Mouse (Mus musculus) urinary bladder, postnatal 36 days (tissue): ENCODE data around the gene Msmp.
A peak's percentile ranks its signal among the peaks of the same experiment; 100 is the strongest.
"Not testable (repeated sequence)": the region's sequence is repeated elsewhere in the genome, so short reads cannot be mapped to it uniquely, and the experiment has no call there.

Source experiments
- DNase-seq, 2 experiments: peaks; one replicate each; pipeline ENCODE4 v3.0.0; 2022; ENCODE audit warnings: low spot score in 2 of 2, mixed read lengths in 1 of 2

The Msmp gene

DNA sequence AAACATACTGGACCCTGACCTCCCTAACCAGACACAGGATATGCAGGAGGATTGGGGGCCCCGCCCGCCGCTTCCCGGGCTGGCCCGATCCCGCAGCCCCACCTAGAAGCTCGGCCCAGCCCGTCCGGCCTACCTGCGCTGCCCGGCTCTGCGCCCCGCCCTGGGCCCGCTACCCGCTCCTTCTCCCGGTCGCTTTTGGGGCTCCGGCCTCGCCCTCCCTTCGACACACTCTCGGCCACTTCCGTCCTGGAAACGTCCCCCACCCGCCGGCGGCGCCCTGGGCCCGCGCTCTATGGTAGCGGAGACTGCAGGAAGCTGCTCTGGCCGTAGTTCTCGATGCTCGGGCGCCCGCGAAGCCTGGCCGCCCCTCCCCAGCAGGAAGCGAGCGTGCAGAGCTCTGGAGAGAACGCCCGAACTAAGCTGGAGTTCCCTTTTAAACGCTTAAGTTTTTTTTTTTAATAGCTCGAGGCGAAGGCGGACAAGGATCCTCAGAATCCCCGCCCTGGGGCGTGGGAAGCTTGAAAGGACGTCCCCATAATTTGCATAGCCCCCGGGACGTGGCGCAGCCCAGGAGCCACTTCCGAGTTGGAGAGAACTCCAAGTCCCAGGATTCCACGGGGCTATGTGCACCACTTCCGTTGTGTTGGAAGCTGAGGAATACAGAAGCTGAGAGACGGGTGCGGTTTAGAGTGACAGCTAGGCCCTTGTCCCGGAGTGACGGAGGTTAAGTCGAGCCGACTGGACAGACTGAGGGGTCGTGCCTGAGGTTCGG lies 22.1 kb downstream of the Msmp start, which contains the start of the genes Creb3 and Tln1:
Gene Creb3, plus strand, starts transcription at position 336 of the 772 bp plus-strand sequence.
Gene Tln1, minus strand, starts transcription at position 695 of the 772 bp plus-strand sequence.
- peak; percentile 93 to 95 for DNase-seq

DNA sequence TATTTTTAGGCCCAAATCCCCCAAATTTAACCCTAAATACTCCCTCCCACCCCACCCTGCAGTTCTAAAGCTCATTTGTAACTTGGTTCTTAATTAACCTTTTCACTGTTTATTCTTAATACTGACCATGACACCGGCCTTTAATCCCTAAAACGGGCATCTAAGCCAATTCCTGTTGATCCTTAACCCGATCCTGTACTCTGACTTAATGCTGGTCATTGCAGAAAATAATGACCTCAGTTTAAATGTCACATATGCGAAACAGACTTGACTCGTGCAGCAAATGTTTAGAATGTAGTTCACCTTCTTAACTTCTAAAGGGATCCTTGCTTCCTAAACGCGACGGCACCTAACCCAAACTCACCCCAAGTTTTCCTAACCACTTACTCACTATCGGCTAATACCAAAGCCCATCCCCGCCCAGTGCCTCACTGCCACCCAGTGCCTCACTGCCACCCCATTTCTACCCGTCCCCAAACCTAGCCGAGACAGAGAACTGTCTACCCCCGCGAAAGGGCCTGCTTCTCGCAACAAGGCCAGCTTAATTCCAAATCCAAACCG lies 22.8 kb downstream of the Msmp start:
- no peak for DNase-seq

DNA sequence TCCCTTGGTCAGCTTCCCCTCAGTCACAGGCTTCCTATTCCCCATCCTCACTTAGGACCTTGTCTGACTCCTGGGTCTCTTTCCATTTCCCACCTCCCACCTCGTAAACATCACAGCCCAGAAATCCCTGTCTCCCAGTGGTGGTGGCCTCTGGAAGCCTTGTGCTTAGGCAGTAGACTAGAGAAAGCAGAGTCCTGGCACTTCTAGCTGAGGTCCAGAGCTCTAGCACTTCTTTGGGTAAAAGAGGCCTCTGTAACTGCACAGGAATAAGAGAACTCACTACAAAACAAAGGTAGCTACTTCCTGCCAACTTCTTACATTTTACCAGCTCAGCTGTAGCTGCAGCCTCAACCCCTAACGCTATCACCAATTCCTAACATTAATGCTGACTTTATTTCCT lies 23.3 kb downstream of the Msmp start:
- no peak for DNase-seq

DNA sequence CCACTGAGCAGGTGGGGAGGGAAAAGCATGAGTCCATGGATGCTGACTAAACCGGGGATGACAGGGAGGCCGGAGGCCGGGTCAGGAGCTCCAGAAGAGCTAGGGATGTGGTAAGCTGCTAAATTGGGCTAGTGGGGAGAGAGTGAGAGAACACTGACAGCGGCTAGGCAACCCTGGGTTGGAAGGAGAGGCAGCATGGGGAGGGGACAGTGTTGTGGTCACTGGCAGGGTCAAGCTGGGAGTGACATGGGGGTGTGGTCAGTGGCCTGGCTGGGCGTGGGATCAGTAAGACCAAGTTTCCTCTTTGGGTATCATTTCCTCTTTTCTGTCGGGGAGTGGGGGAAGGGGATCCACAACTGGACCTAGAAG lies 24.1 kb downstream of the Msmp start:
- DNase-seq = peak; percentile 35 to 51

DNA sequence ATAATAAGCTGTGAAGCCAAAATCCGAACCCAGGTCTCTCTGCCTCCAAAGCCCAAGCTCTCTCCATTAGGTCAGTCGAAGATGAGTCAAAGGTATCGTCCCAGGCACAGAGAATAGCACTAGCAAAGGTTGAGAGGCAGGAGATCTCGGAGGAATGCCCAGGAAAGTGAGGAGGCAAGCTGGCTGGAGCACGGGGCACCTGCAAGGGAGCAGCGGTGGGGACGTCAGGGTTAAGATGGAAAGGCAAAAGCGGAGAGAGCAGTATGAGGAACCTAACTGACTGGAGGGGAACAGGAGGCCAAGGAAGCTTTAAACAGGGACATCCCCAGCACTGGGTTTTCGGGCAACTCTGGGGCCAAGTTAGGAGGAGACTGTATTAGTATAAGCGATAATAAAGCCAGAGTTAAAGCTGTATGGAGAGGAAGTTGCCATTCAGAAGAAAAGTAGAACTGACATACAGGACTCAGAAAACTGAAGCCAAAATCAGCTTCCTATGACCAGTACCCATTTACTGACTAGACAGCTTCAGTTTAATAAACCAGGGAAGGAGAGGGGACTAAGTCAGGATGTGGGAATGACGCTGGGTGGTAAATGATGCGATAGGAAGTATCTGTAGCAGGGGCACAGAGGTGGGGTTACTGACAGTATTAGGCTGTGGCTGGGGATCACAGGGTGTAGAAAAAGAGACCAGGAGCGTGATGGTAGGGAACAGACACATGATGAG lies 24.6 kb downstream of the Msmp start:
- no peak for DNase-seq

DNA sequence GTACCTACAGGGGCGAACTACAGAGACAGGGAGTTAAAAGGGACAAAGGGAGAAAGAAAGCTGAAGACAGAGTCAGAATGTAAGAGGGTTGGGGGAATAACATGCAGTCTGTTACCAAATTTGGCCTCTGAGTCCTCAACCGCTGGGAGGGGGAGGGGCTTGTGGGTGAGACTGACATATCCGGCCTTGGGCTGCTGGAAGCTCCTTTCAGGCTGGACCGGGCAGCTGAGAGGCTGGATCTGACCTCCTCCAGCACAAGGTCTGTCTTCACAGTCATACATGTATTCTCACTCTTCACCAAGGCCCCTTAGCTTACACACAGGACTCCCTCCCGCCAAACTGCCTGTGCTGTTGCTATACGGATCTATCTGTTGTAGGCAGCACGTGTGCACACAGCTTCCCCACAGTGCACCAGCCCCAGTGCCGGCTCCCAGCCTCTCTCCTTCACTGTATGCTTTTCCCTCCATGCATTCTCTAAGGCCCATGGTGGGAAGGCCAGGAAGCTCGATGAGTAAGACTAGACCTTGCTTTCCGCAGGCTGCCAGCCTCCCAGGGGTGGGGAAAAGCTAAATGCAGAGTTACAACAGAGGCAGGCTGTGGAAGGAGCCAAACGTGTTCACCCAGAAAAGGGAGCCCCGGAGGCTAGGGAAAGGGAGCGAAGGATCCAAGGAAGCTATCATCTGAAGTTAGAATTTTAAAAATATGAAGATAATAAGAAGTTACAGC lies 25.5 kb downstream of the Msmp start:
- peak in 1 of 2 experiments; percentile 50 for DNase-seq

DNA sequence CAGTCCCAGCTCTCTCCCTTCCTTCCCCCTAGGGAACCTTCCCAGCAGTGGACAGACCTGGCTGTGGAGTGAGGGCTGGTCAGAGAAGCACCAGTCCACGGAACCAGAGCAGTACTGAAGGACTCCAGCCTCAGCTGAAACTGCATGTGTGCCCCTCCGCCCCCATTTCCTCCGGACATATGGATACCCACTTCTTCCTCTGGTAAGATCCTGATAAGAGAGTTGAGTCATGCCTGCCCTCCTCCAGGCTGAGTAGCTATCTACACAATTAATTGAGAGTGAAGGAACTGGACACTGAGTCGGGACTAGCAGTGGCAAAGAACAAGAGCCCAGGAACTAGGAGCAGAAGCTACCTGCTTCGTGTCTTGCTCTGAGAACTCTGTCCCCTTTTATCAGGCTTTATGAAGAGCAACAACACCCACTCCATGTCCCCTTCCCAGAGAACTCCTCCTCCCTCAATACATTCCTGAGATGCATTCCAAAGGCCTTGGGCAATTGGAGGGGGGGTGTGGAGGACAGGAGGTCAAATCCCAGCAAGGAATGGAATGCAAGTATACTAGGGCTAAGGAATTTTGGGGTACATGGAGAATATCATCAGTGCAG lies 26.2 kb downstream of the Msmp start:
- no peak for DNase-seq

DNA sequence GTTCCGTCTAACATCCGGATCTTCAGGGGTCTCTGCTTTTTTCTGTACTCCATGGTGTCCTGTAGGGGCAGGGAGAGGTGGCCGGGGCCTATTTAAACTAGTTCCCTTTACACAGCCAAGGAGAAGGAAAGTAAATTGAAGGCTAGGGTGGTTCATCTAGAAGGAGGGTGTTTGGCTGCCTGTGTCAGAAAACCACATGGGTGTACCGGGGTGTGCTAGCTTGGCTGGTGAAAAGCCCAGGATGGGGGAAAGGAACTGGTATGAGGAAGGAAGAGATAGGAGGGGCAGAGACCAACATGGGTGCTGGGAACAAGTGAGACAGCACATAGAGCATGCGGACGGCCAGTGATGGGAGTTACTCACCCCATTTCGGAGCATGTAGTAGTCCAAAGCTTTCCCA lies 28.4 kb downstream of the Msmp start:
- DNase-seq = no peak

DNA sequence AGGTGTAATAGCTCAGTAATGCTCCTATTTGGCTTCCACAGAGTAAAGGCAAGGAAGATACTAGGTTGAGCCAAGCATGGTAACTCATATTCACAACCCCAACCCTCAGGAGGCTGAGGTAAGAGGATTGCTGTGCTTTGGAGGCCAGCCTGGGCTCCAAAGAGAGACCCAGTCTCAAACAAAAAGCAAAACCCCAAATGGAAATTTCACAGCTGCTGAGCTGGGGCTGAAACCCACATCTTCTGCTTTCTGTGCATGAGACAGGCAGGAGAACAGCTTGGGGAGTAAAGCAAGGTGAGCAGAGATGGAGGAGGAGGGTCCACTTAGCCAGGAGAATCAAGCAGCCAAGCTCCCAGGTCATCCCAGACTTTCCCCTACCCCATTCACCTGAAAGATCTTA lies 30.4 kb downstream of the Msmp start:
- DNase-seq = no peak

DNA sequence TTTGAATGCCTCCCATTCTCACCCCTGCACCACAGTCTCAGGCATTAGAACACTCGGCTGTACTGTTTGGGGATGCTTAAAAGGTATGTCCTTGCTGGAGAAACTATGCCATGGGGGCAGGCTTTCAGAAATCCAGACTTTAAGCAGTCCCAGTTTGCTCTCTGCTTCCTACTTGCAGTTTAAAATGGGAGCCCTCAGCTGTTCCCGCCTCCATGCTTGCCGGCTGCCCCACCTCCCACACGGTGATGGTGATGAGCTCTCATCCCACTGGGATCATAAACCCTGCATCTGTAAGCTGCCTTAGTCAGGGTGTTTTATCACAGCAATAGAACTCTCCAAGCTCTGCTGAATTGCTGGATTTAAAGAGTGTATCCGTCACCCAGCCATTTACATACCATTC lies 31.9 kb downstream of the Msmp start:
- DNase-seq = no peak

DNA sequence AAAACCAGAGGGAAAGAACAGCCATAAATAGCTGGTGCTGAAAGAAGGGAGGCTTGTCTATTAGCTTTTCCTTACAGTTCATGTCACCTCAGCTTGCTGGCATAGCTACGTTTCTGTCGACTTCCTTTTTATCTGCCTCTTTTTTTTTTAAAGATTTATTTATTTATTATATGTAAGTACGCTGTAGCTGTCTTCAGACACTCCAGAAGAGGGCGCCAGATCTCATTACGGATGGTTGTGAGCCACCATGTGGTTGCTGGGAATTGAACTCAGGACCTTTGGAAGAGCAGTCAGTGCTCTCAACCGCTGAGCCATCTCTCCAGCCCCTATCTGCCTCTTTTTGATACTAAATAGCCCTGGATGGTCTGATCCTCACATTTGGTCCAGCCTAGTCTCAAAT lies 32.4 kb downstream of the Msmp start:
- not testable (repeated sequence) for DNase-seq

DNA sequence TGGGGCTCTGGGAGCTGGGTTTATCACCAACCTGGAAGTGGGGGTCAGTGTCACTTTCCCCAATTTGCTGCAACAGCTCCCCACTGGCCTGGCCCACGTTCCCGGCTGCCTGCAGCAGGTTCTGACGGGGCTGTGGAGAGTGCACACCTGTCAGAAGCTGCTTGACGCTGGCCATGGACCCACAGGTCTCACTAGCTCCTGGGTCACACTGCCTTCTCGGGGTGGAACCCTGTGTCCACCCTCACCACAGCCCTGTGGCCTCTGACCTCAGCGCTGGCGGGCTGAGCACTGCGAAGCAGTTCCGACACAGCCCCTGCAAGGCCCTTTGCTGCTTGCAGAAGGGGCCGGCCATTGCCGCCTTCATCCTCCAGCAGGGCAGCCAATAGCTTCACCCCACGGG lies 35.2 kb downstream of the Msmp start:
- no peak for DNase-seq

DNA sequence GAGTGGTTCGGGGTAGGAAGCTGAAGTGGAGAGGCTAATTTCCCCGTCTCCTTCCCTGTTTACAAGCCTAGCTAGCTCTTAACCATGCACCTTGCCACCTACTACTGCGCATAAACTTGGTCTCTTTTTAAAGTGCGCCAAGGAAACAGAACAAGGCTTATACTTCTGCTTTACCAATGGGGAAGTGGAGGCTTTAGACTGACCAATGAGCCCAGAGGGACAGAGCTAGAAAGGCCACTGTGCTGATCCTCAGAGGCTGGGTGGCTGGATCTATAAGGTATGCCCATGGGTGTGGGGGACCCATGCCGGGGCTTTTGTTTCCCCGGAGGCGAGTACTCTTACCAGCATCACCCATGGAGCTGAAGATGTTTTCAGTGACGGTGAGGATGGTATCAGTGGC lies 37.1 kb downstream of the Msmp start:
- no peak for DNase-seq

DNA sequence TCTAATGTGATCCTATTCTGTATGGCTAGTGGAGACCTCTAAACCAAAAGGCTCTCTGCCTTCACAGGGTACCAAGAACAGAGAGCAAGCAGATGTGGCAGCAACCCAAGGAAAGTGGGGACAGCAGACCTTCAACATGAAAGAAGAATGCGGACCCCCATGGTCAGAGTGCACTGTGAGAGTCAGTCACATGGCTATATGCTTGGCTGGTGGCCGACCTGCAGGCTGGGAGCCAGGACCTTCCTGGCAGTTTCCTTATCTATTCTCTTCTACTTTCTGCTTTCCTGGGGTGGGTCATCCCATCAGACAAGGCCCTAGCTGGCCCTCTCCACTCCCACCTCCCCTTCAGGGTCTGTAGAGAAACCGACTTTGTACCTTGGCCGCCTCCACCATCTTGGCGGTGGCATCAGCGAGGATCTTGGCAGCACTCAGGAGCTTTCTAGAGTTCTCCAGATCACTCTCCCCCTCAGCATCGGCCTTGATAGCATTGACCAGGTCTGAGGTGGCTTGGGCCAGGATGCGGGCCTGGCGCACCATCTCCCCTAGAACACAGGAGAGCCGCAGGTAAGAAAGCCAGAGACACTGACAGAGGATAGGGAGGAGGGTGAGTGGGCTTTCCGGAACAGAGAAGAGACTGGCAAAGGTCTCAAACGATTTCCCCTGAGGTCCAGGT lies 37.8 kb downstream of the Msmp start:
- DNase-seq = no peak

DNA sequence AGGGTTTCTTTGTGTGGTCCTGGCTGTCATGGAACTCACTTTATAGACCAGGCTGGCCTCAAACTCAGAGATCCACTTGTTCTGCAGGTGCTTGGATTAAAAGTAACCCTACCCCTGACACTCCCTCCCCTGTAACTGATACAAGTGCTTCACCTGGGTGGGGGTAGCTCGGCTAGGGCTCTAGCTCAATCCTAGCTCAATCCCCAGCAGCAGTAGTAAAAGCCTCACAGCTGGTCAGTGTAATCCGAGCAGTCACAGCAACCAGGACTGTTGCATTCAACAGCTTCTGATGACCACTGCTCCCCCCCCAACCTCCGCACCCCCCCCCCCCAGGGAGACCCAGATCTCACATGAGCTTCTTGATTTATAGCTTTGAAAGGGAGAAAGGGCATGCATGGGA lies 42.2 kb downstream of the Msmp start:
- DNase-seq = no peak

DNA sequence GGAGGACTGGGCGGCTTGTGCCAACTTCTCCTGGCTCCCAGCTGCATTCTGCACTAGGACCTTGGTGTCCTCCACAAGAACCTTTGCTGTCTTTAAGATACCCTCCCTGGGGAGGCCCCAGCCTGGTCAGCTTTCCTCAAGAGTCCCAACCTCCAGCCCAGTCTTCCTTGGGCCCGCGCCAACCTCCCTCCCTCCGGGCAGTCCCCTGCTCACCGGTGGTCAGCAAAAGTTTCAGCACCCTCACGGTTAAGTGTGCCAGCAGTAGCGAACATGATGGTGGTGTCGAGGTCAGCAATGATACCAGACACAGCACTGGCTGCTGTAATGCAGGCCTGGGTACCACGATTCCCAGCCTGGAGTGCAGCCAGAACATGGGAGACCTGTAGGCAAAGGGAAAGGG lies 48.3 kb downstream of the Msmp start:
- no peak for DNase-seq

DNA sequence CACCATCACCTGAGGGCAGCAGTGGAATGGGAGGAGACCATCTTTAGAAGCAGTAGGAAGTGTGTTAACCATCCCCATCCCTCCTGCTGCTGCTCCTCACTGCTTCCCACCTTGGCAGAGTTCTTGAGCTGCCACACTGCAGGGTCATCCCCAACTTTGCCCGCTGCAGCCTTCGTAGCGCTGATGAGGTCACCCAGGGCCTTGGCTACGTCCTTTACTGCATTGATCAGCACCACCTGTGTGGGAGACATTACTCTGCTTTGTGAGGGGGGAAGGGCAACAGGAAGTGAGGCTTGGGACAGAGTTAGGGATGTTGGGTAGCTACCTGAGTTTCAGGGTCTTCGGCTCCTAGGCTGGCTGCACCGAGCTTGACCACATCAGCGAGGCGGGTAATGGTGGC lies 48.7 kb downstream of the Msmp start:
- DNase-seq = no peak

DNA sequence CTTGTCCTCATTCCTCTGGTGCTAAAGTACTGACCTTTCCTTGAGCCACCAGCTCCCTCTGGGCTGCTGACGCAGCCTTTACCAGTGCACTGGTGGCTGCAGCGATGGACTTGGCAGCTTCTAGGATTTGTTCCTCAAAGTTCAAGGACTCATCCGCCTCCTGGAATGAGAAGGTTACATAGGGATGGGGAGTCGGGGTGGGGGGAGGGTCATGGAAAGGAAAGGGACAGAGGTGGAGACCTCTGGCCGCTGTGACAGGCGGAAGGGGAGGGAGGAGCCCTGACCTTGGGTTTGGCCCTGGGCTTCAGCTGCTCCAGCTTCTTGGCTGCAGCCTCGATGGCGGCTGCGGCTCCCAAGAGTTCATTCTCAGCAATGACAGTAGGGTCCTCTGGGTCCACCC lies 51.0 kb downstream of the Msmp start:
- no peak for DNase-seq
